Mouse (Mus musculus) ES-E14 (cell line): Measurements from ENCODE around the gene Ctse.

Experiments
- CHD2 ChIP-seq: IDR thresholded peaks from 2 replicates; pipeline ENCODE4 v1.6.1; 2014; ENCODE audit warnings: mild to moderate bottlenecking, low read depth, low read length, inconsistent platforms
- MAFK ChIP-seq: IDR thresholded peaks from 2 replicates; pipeline ENCODE4 v1.6.1; 2014; ENCODE audit warnings: mild to moderate bottlenecking, low read depth, low read length, inconsistent platforms; ENCODE audit not compliant: insufficient read depth

DNA sequence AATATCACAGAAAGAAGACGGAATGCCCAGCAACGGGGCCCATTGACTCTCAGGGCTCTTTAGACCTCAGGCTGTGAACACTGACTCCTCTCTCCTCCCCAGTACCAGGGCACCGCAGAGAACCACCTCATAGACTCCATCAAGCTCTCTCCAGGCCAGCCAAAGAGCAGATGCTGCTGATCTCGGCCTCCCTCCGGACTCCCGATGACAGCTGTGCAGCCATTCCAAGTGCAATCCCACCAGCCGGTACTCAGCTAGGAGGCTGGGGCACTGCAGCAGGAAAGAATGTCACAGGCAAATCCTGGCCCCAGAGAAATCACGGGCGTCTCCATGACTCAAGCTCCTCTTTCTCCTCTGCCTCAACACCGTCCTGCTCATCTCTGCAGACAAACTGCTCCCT lies 73.4 kb downstream of the Ctse start:
- TF ChIP-seq MAFK: no peak
- no peak for TF ChIP-seq CHD2
